Mouse (Mus musculus) NIH3T3 (cell line): Measurements from ENCODE around the gene Socs2.
"Not testable (repeated sequence)": the region's sequence is repeated elsewhere in the genome, so short reads cannot be mapped to it uniquely, and the experiment has no call there.

Experiments used
- DNase-seq: peaks from one replicate; pipeline ENCODE4 v3.0.0-alpha.2; 2012; ENCODE audit warnings: low read depth

Gene Socs2

DNA sequence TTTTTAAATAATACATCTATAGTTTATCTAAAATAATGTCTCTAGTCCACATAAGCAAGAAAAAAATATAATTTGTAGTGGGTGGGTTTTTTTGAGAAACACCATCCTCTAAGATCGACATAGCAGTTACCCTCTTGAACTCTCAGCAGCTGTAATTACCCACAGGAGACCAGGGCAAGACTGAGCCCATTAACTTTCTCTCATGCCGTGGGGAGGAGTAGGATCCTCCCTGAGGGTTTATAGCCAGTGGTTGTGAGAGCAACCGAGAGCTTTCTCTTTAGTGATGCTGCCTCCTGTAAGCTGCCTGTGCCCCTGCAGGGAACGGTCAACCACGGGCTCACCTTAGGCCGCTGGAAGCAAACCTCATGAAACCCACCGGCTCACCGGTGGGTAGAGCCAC, 24.9 kb downstream of the Socs2 start:
- DNase-seq = no peak

- no peak for DNase-seq
These were observed 26.1 kb downstream of the Socs2 start for GRCm38 (mm10) chr10:95390871-95391270.

GRCm38 (mm10) chr10:95389805-95390204, 27.2 kb downstream of the Socs2 start:
- DNase-seq = not testable (repeated sequence)

- DNase-seq = peak; percentile 89
These were observed 28.0 kb downstream of the Socs2 start for GRCm38 (mm10) chr10:95388821-95389477.

DNA sequence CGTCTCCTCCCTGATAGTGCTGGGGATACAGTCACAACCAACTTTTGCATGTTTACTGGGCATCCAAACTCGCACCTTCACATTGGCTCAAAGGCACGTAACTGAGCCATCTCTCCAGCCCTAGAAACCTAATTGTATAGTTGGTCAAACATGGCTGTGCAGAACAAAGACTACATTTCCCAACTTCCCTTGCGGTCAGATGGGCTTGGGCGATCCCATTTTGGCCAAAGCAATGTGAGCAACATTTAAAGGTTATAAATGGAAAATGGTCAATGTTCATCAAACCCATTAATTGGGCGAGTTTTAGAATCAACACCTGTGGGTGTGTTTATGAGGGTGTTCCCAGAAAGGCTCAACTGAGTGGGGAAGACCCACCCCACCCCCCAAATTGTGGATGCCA, 30.5 kb downstream of the Socs2 start:
- DNase-seq = peak; percentile 31

- DNase-seq = peak; percentile 94
These were observed 31.2 kb downstream of the Socs2 start for GRCm38 (mm10) chr10:95385801-95386203.

GRCm38 (mm10) chr10:95385081-95385480, 31.9 kb downstream of the Socs2 start:
- peak; percentile 90 for DNase-seq

DNA sequence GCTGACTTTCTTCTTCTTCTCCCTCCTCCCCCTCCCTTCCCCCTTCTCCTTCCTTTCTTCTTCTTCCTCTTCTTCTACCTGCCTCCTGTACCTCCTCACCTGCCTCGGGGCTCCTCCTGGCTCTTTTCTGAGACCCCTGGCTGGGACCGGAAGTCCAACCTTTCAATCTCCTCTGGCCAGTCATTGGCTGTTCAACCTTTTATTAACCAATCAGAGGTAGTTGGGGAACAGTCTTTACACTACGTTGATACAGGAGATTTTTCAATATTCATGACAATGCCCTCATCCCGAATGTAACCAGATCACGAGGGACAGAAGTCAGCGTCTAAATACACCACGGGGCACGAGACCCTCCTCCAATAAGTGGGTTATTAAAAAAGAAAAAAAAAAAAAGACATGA, 32.5 kb downstream of the Socs2 start:
- no peak for DNase-seq

DNA sequence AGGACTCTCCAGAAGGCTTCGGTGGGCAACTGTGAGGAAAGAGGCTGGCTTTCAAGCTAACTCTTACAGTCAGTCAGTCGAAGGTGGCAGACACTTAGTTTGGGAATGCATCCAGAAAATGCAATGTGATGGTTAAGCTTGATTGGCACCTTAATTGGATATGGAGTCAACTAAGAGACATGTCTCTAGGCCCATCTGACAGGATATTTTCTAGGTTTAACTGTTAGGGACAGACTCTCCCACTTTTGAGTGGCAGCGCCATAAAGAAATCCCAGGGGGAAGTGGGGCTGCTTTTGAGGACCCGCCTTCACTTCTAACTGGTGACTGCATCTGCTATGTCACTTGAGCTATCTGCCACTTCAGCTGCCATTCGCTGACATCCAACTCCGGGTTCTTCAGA, 43.6 kb downstream of the Socs2 start:
- DNase-seq = no peak

- DNase-seq = peak; percentile 88
These were observed 45.0 kb downstream of the Socs2 start for GRCm38 (mm10) chr10:95371942-95372341.

DNA sequence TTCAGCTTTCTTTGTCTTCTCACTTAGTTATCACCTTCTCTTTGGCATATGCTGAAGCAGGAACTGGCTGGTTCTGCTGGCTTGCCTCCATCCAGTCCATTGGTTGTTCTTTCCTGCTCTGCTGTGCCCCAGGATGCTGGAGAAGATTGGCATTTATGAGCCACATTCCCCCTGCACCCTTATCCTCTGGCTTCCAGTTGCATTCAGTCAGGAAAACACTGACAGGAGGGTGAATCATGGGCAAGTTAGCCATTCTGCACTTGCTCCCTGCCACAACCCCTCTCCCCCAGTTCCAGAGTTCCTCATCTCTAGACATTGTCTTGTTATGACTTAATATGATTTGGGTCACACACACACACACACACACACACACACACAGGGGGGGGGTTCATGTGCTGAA, 47.8 kb downstream of the Socs2 start:
- DNase-seq = peak; percentile 55

DNA sequence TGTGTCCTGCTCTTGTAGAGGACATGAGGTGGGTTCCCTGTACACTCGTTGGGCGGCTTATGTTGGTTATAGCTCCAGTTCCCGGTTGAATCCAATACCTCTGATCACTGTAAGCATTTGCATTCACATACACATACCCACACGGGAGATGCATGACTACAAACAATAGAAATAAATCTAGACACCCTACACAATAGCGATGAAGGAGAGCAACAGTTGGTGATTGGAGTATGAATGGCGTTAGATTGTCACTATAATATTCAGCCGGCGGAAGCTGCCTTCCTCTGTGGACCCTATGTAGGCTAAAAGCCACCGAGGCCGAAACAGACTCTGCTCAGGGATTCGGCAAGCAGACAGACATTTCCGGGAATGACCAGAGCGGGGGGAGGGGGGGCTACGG, 48.8 kb downstream of the Socs2 start:
- DNase-seq = no peak

DNA sequence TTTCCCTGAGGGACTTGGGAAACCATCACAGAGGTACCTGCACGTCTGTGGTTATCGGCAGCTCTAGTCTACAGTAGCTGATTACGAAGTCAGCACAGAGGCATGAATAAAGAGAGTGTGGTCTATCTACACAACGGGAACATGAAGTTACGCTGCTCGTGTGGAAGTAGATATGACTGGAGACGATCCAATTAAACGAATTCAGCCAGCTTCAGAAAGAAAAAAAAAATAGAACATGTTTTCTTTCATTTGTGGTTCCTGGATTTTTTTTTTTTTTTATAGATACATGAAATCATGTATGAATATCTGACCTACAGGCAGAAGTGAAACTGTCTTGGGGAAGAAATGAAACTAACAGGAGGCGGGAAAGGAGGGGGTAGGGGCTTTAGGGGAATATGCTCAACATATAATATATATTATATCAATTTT, 49.3 kb downstream of the Socs2 start:
- DNase-seq = no peak

- DNase-seq = no peak
These were observed 49.7 kb downstream of the Socs2 start for GRCm38 (mm10) chr10:95367241-95367640.

DNA sequence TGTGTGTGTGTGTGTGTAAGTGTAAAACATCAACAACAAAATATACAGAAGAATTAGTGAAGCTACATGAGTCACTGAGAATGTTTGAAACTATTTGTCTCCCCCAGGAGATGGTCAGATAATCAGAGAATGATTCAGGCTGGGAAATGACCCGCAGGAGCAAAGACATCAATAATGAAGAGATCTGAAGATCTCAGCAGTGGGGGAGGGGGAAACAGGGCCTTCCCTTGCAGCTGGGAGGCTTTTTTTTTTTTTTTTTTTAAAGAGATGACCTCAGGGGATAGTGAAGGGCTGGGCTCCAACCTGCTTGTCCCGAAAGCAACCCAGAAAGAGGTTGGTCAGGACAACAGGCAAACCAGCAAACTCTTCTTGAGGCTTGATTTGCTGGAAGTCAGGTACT, 54.7 kb downstream of the Socs2 start:
- DNase-seq = peak; percentile 71

GRCm38 (mm10) chr10:95361260-95361841, 55.6 kb downstream of the Socs2 start:
- peak; percentile 38 for DNase-seq

GRCm38 (mm10) chr10:95360048-95360447, 56.9 kb downstream of the Socs2 start:
- DNase-seq = no peak

- no peak for DNase-seq
These were observed 59.3 kb downstream of the Socs2 start for GRCm38 (mm10) chr10:95357721-95358120.

- DNase-seq = no peak
These were observed 60.3 kb downstream of the Socs2 start for GRCm38 (mm10) chr10:95356711-95357110.

DNA sequence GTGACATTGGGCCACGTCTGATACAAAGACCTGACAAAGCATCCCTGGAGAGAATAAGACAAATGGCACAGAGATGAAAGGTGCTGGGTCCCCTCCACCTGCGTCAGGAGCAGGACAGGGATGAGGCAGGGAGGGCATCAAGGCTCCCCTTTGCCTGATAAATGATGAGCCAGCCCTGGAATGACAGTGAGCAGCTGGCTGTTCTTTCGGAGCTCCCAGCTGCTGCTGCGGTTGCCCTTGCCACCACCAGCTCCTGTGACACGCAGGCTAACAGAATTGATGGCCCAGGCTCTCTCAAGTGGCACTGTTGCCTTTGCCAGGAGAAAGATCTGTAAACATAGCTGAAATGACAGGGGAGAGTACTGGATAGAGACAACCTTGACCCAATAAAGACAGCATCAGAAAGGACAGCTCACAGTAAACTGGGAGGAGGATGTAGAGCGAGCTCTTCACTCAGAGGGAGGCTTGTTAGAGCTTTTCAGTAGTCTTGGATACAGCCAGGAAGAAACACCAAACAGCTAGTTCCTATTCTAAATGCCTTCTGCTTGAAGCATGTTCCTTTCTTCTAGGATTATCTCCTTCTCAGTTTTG, 61.2 kb downstream of the Socs2 start:
- DNase-seq = no peak

DNA sequence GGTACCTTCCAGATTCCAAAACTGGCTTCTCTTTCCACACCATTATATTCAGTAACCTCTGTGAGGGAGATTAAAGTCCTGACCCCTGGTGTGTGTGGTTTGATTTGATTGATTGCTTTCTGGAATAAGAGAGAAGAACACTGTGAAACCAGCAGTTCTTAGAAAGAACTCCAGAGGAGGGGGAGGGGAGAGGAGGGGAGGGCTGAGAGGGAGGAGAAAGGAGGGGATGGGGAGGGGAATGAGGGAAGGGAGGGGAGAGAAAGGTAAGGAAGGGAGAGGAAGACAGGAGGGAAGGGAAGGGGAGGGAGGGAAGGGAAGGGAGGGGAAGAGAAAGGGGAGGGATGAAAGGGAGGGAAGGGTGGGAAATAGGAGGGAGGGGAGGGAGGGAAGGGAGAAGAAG, 62.3 kb downstream of the Socs2 start:
- DNase-seq = peak; percentile 15

DNA sequence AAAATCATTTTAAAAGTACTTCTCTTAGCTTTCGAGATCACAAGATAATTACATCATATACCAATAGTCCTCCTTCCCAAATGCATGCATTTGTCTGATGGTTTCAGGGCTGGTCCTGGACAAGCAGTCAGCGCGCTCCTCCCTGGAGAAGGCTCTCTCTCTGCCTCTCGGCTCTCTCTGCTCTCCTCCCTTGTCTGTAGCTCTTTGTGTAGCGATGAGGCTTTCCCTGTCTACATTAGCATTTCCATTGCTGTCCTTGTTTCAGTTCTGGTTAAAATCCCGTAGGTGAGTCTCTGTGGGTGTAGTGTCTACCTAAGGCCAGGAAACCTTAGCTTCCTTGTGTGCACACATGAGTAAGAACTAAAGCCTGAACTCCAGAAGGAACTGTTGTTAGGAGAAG, 62.9 kb downstream of the Socs2 start:
- DNase-seq = no peak

DNA sequence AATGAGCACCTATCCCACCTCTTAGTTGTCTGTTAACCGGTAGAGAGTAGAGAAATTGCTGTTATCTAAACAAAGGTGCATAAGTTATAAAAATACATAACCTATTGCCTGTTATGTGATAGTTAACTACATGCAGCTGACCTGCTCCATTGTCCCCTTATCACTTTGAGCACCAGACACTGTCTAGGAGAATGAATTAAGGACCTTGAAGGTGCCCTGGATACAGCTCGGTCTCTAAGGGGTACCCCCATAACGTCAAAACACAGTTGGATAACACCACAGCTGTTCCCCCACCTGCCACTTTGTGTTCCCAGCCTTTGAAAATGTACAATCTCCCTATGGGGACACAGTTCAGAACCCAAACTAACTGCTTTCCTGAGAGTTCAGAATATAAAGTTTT, 68.5 kb downstream of the Socs2 start:
- DNase-seq = no peak

GRCm38 (mm10) chr10:95347776-95348175, 69.2 kb downstream of the Socs2 start:
- peak; percentile 61 for DNase-seq
